Mouse (Mus musculus): ENCODE results near the gene Gm21969. TPM values are rescaled to one million over a fixed set of nuclear protein-coding genes. Genes with fewer than 3 reads are reported as not detected.

Gene Gm21969
- polyA plus RNA-seq, 1 experiment from 2014 or later: not detected

DNA sequence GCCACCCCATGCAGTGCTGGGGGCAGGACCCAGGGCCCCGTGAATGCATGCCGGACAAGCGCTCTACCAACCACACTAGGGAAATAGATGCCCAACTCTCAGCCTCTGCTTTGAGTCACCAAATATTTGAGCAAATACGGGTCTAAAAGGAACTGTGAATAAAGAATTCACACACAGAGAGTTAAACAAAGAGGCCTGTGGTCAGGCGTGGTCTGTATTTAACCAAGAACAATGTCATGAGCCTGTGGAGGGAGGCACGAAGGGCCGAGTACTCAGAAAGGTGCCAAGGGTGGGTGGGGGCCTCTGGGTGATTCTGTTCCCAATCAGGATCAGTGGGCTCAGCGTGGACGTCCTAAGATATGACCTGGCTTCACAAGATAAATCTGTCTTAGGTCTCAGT is 85.1 kb downstream of the Gm21969 start:
- 40% methylated on average over 9 of the region's 9 CpGs for WGBS
- H3K9me3 ChIP-seq: no peaks in the 10 kb centered on the region
- H3K27ac ChIP-seq (replicated peaks): no peak overlapping the region
- no peaks in the 10 kb centered on the region for H3K27me3 ChIP-seq
- H3K9ac ChIP-seq (replicated peaks): no peak overlapping the region
- H3K36me3 ChIP-seq: no peaks in the 10 kb centered on the region
- H3K4me1 ChIP-seq: peaks cover 5% of the 10 kb centered on the region
- H3K4me3 ChIP-seq: no peak overlapping the region
- no peak for ATAC-seq (replicated peaks)
- H3K4me2 ChIP-seq (replicated peaks): no peak overlapping the region

DNA sequence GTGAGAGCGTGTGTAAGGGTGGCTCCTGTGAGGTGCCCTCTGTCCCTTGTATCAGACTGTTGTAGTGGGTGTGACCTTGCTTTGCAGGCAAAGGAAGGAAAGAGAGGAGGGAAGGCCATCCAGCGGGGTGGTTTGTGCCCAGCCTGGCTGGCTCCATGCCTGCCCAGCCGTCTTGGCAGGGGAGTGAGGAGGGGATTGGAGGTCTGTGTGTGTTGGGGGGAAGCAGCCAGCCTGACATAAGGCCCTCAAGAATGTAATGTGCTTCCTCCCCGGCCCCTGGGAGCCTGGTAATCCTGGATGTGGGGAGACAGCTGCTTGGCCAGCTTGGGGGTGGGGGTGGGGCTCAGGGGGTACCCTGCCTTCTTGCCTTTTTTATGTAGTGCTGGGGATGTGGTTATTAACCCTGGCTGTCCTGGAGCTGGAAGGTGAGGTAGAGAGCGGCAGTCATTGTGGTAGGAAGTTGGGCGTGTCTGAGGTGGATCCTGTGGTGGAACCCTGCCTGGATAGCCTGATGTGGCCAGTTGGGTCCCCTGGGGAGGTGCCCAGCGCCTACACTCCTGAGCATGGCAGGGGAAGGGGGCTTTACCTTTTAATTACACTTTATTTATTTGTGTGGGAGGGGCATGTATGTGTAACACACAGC is 86.8 kb downstream of the Gm21969 start:
- Histone ChIP-seq H3K27me3 (no peaks in the 10 kb centered on the region), H3K9ac (replicated peaks) (no peak overlapping the region), H3K27ac (replicated peaks) (no peak overlapping the region)

GRCm38 (mm10) chr4:139693315-139693714 is 90.3 kb downstream of the Gm21969 start:
- H3K36me3 ChIP-seq: no peaks in the 10 kb centered on the region
- ATAC-seq (replicated peaks): no peak
- no peak overlapping the region for H3K4me2 ChIP-seq (replicated peaks)
- WGBS: 21% methylated on average over 5 of the region's 5 CpGs
- no peak overlapping the region for H3K4me3 ChIP-seq
- H3K4me1 ChIP-seq: peaks cover 5% of the 10 kb centered on the region
- no peak overlapping the region for H3K27ac ChIP-seq (replicated peaks)
- no peaks in the 10 kb centered on the region for H3K9me3 ChIP-seq
- no peak overlapping the region for H3K9ac ChIP-seq (replicated peaks)
- H3K27me3 ChIP-seq: no peaks in the 10 kb centered on the region

More for the DNA sequence above, 86.8 kb downstream of the Gm21969 start:
- H3K9me3 ChIP-seq: no peaks in the 10 kb centered on the region
- ATAC-seq (replicated peaks): no peak
- H3K4me2 ChIP-seq (replicated peaks): no peak overlapping the region
- WGBS: 28% methylated on average over 7 of the region's 7 CpGs
- no peak overlapping the region for H3K4me3 ChIP-seq
- H3K4me1 ChIP-seq: peaks cover 5% of the 10 kb centered on the region
- no peaks in the 10 kb centered on the region for H3K36me3 ChIP-seq

DNA sequence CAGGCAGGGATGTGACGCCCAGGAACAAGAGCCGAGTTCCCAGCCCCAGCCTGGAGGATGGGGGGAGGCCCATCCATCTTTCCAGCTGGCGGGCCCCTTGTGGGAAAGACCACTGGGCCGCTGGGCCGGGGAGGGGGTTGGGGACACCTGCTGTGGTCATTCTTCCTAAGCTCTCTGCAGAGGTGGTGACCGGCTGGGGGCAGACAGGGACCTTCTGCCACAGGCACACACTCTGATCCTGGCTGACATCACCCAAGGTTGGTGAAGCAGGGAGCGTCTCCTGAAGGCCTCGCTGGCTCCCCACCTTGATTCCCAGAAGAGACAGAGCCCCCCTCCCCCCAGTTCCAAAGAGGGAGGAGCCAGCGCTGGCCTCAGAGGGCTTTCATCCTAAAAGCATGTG is 94.8 kb downstream of the Gm21969 start:
- no peak overlapping the region for H3K4me2 ChIP-seq (replicated peaks)
- no peaks in the 10 kb centered on the region for H3K9me3 ChIP-seq
- H3K9ac ChIP-seq (replicated peaks): no peak overlapping the region
- H3K4me1 ChIP-seq: no peaks in the 10 kb centered on the region
- ATAC-seq (replicated peaks): no peak
- 5% methylated on average over 9 of the region's 9 CpGs for WGBS
- H3K36me3 ChIP-seq: no peaks in the 10 kb centered on the region
- no peaks in the 10 kb centered on the region for H3K27me3 ChIP-seq
- H3K4me3 ChIP-seq: no peak overlapping the region
- no peak overlapping the region for H3K27ac ChIP-seq (replicated peaks)

- no peak overlapping the region for H3K9ac ChIP-seq (replicated peaks)
- no peaks in the 10 kb centered on the region for H3K4me1 ChIP-seq
- H3K36me3 ChIP-seq: no peaks in the 10 kb centered on the region
- H3K4me2 ChIP-seq (replicated peaks): no peak overlapping the region
- H3K27ac ChIP-seq (replicated peaks): no peak overlapping the region
- 68% methylated on average over 8 of the region's 8 CpGs for WGBS
- H3K4me3 ChIP-seq: no peak overlapping the region
- H3K9me3 ChIP-seq: no peaks in the 10 kb centered on the region
- no peaks in the 10 kb centered on the region for H3K27me3 ChIP-seq
- no peak for ATAC-seq (replicated peaks)
Observed at GRCm38 (mm10) chr4:139698602-139699001, 95.6 kb downstream of the Gm21969 start.

DNA sequence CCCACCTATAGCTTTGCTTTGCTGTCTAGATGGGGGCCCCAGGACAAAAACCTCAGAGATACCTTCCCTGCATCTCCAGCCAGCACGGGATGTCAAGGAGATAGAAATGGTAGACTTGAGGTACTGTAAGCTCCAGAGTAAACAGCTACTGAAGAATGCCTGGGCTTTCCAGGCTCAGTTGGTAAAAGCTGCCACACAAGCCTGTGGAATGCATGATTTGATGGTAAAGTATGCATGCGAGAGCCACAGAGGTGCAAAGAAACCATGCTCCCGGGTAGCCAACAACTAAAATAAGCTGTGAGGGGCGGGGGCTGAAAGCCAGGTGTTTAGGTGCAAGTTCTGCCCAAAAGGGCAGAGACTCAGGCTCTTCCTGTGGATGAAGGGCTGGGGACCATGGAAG is 99.9 kb downstream of the Gm21969 start:
- H3K27me3 ChIP-seq: no peaks in the 10 kb centered on the region
- H3K4me3 ChIP-seq: no peak overlapping the region
- no peak overlapping the region for H3K4me2 ChIP-seq (replicated peaks)
- WGBS: 73% methylated on average over 4 of the region's 4 CpGs
- no peak overlapping the region for H3K27ac ChIP-seq (replicated peaks)
- no peaks in the 10 kb centered on the region for H3K9me3 ChIP-seq
- H3K4me1 ChIP-seq: no peaks in the 10 kb centered on the region
- no peak overlapping the region for H3K9ac ChIP-seq (replicated peaks)
- no peak for ATAC-seq (replicated peaks)
- no peaks in the 10 kb centered on the region for H3K36me3 ChIP-seq

DNA sequence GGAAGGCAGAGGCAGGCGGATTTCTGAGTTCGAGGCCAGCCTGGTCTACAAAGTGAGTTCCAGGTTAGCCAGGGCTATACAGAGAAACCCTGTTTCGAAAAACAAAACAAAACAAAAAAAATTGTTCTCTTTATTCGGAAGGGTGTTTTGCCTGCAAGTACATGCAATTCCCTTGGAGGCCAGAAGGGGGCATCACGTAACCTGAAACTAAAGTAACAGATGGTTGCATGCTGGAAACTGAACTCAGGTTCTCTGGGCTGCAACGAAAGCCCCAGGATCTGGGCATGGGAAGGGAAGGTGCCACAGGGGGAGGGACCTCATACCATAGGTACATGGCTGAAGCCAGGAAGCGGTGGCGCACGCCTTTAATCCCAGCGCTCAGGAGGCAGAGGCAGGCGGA is 100.5 kb downstream of the Gm21969 start:
- H3K27ac ChIP-seq (replicated peaks): no peak overlapping the region
- H3K9me3 ChIP-seq: no peaks in the 10 kb centered on the region

GRCm38 (mm10) chr4:139705986-139706385 is 103.0 kb downstream of the Gm21969 start:
- no peak overlapping the region for H3K27ac ChIP-seq (replicated peaks)
- 80% methylated on average over 5 of the region's 5 CpGs for WGBS
- no peak for ATAC-seq (replicated peaks)
- H3K4me3 ChIP-seq: no peak overlapping the region
- no peak overlapping the region for H3K4me2 ChIP-seq (replicated peaks)
- H3K9ac ChIP-seq (replicated peaks): no peak overlapping the region
- H3K4me1 ChIP-seq: peaks cover 6% of the 10 kb centered on the region; the same call in 1 of the 2 replicates
- H3K27me3 ChIP-seq: no peaks in the 10 kb centered on the region
- no peaks in the 10 kb centered on the region for H3K36me3 ChIP-seq
- H3K9me3 ChIP-seq: no peaks in the 10 kb centered on the region

More for the DNA sequence above, 100.5 kb downstream of the Gm21969 start:
- Histone ChIP-seq H3K4me1 (no peaks in the 10 kb centered on the region), H3K4me3 (no peak overlapping the region), H3K9ac (replicated peaks) (no peak overlapping the region), H3K36me3 (no peaks in the 10 kb centered on the region), H3K4me2 (replicated peaks) (no peak overlapping the region), H3K27me3 (no peaks in the 10 kb centered on the region)
- WGBS: 80% methylated on average over 11 of the region's 11 CpGs
- no peak for ATAC-seq (replicated peaks)

DNA sequence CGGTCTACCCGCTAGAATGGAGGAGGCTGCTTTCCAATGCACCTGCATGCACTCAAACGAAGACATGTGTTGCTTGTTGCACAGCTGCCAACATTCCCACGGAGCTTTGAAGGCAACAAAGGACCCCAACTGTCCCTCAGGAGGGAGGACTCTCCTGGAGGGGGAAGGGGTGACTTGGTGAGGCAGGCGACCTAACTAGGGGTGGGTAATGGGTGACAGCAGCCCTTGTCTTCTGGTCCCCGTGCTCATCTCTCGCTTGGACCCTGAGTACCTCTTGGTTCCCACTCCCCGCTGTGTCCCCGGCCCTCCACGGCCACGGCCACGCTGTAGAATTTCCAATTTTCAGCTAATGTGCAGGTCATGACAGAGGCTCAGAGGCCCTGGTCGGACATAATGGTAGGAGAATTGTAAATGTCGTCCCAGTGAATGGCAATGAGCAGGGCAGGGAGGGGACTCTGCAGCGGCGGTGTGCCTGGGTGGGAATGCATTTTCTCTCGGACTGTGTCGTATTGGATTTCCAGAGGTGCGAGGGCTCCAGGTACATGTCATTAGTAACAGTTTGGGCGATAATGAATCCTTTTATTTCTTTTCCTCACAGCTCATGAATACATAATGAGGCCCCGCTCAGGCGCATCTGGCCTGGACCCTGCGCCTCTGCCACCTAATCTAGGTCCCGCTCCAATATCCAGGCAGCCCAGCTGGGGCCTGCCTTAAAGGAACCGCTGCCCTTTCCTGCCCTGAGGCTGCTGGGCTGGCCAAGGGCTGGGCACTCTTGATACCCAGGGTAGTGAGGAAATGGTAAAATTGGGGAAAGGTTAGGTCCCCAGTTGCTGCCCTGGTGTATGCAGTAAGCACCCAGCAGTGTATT is 107.7 kb downstream of the Gm21969 start:
- Histone ChIP-seq H3K4me1 (peaks cover 7% of the 10 kb centered on the region; the same call in 1 of the 2 replicates), H3K27ac (replicated peaks) (no peak overlapping the region), H3K4me3 (no peak overlapping the region), H3K27me3 (no peaks in the 10 kb centered on the region), H3K9me3 (no peaks in the 10 kb centered on the region), H3K9ac (replicated peaks) (no peak overlapping the region), H3K4me2 (replicated peaks) (no peak overlapping the region), H3K36me3 (no peaks in the 10 kb centered on the region)
- ATAC-seq (replicated peaks): no peak
- 30% methylated on average over 25 of the region's 25 CpGs for WGBS

Small RNAs within 50 kb of the gene (microRNA-seq; reads per million reads assigned to microRNA genes)
- not detected for gene Gm25571
- gene Mir7020: not detected

Other genes starting within 250 kb of the Gm21969 start
- 4.6 and 5.7 TPM in 2 replicates for gene Iffo2, start 72.6 kb upstream of the Gm21969 start, polyA plus RNA-seq (2015; fragmentation: Nextera tagmentation; extraction: Ambion mirVana)
- 27.7 and 29.5 TPM in 2 replicates for gene Aldh4a1, start 19.7 kb downstream of the Gm21969 start, polyA plus RNA-seq (2015; fragmentation: Nextera tagmentation; extraction: Ambion mirVana)
- gene Tas1r2, start 50.4 kb downstream of the Gm21969 start, polyA plus RNA-seq (2015; fragmentation: Nextera tagmentation; extraction: Ambion mirVana): not detected in 2 replicates
- 0.08 TPM in 1 of 2 replicates, not detected in the other for gene Pax7, start 230.3 kb downstream of the Gm21969 start, polyA plus RNA-seq (2015; fragmentation: Nextera tagmentation; extraction: Ambion mirVana)